Mouse (Mus musculus) CD4-positive, CD25-positive, alpha-beta regulatory T cell, adult 4 months (primary cell): ENCODE measurements around the gene Kcnj14. TPM values are rescaled to one million over a fixed set of nuclear protein-coding genes. Genes with fewer than 3 reads are reported as not detected.

Experiments used
- ATAC-seq: one replicate; pipeline ENCODE4 v1.8.0; 2017
- polyA plus RNA-seq, 2 experiments: library from polyadenylated mRNA; unstranded; fragments of 100-300 nt; shearing (Covaris generic); gene quantifications; one replicate each; pipeline ENCODE4 v1.2.1; 2017

Gene Kcnj14
- polyA plus RNA-seq, 2 experiments from 2014 or later = not detected

GRCm38 (mm10) chr7:45831128-45831525 is 6.5 kb upstream of the Kcnj14 start:
- no peak for ATAC-seq

- peak; percentile 100 for ATAC-seq
Observed at GRCm38 (mm10) chr7:45830427-45831127, 6.0 kb upstream of the Kcnj14 start, which contains the start of gene Grwd1. TSS of gene Grwd1 (minus strand) at chr7:45830944.

- ATAC-seq = no peak
Observed at GRCm38 (mm10) chr7:45826631-45827030, 2.0 kb upstream of the Kcnj14 start.

GRCm38 (mm10) chr7:45820913-45821312 is 3.7 kb downstream of the Kcnj14 start:
- no peak for ATAC-seq

GRCm38 (mm10) chr7:45819843-45820242 is 4.7 kb downstream of the Kcnj14 start:
- ATAC-seq = no peak

GRCm38 (mm10) chr7:45815984-45816351 is 8.6 kb downstream of the Kcnj14 start:
- ATAC-seq = no peak

- no peak for ATAC-seq
Observed at GRCm38 (mm10) chr7:45815323-45815983, 9.1 kb downstream of the Kcnj14 start.

- ATAC-seq = no peak
Observed at GRCm38 (mm10) chr7:45814841-45815240, 9.7 kb downstream of the Kcnj14 start.

GRCm38 (mm10) chr7:45813787-45814779 is 10.5 kb downstream of the Kcnj14 start, which contains the start of gene Cyth2:
TSS of gene Cyth2 (minus strand) at chr7:45814581.
- peak; percentile 95 for ATAC-seq

- no peak for ATAC-seq
Observed at GRCm38 (mm10) chr7:45812921-45813320, 11.7 kb downstream of the Kcnj14 start.

- no peak for ATAC-seq
Observed at GRCm38 (mm10) chr7:45809276-45810075, 15.1 kb downstream of the Kcnj14 start.

GRCm38 (mm10) chr7:45808471-45808870 is 16.1 kb downstream of the Kcnj14 start:
- ATAC-seq = no peak

- ATAC-seq = no peak
Observed at GRCm38 (mm10) chr7:45805941-45806340, 18.6 kb downstream of the Kcnj14 start.

GRCm38 (mm10) chr7:45802551-45802950 is 22.0 kb downstream of the Kcnj14 start:
- ATAC-seq = no peak

- ATAC-seq = peak; percentile 73
Observed at GRCm38 (mm10) chr7:45801348-45801747, 23.2 kb downstream of the Kcnj14 start.

GRCm38 (mm10) chr7:45800546-45801204 is 23.9 kb downstream of the Kcnj14 start:
- peak; percentile 38 for ATAC-seq

GRCm38 (mm10) chr7:45800001-45800400 is 24.6 kb downstream of the Kcnj14 start:
- ATAC-seq = no peak

GRCm38 (mm10) chr7:45798931-45799330 is 25.7 kb downstream of the Kcnj14 start:
- ATAC-seq = peak; percentile 68

- ATAC-seq = peak; percentile 25
Observed at GRCm38 (mm10) chr7:45798511-45798836, 26.1 kb downstream of the Kcnj14 start.

- no peak for ATAC-seq
Observed at GRCm38 (mm10) chr7:45797661-45798510, 26.7 kb downstream of the Kcnj14 start.

- ATAC-seq = no peak
Observed at GRCm38 (mm10) chr7:45796950-45797349, 27.6 kb downstream of the Kcnj14 start.
